Mouse (Mus musculus): ENCODE measurements at regions not wholly inside any gene's neighbourhood (a gene's known extent, or its start where the extent isn't known, plus 50 kb on each side); places are given as distances from the start of the nearest gene placed in this dataset.
A peak's percentile ranks its signal among the peaks of the same experiment; 100 is the strongest.

- DNase-seq = peak; percentile 58
- Histone ChIP-seq H3K4me3 (replicated peaks; ENCODE audit: extremely low read depth, low read depth, low read length) (peak overlapping the region; percentile 59), H3K4me1 (ENCODE audit: control insufficient read depth, insufficient read depth, low read length) (peaks cover 24% of the 10 kb centered on the region)
Observed at GRCm38 (mm10) chr2:30719611-30720290, 83.7 kb downstream of the 1700001O22Rik start.

GRCm38 (mm10) chr2:30718741-30719381 is 84.6 kb downstream of the 1700001O22Rik start:
- 1% methylated on average over 29 of the region's 29 CpGs for WGBS
- Histone ChIP-seq H3K4me1 (ENCODE audit: control insufficient read depth, insufficient read depth, low read length) (peaks cover 24% of the 10 kb centered on the region), H3K4me3 (replicated peaks; ENCODE audit: extremely low read depth, low read depth, low read length) (peak overlapping the region; percentile 55)
- peak; percentile 61; the same call in 1 of the 2 replicates for TF ChIP-seq POLR2A (IDR thresholded peaks at IDR 0.05; ENCODE audit: borderline replicate concordance, extremely low read depth, low read depth, low read length)
- TF ChIP-seq CTCF (IDR thresholded peaks at IDR 0.05; ENCODE audit: insufficient read depth, low read length) = no peak
- peak; percentile 84 for DNase-seq

More at GRCm38 (mm10) chr2:30719611-30720290, 83.7 kb downstream of the 1700001O22Rik start:
- no peak for TF ChIP-seq CTCF (IDR thresholded peaks at IDR 0.05; ENCODE audit: insufficient read depth, low read length)
- peak; percentile 25; the same call in 1 of the 2 replicates for TF ChIP-seq POLR2A (IDR thresholded peaks at IDR 0.05; ENCODE audit: borderline replicate concordance, extremely low read depth, low read depth, low read length)
- 36% methylated on average over 8 of the region's 8 CpGs for WGBS

GRCm38 (mm10) chr2:30718329-30718675 is 85.2 kb downstream of the 1700001O22Rik start:
- 1% methylated on average over 12 of the region's 12 CpGs for WGBS
- TF ChIP-seq POLR2A (IDR thresholded peaks at IDR 0.05; ENCODE audit: borderline replicate concordance, extremely low read depth, low read depth, low read length) (0 out of 2 replicates have a peak, but pooled peaks have one; percentile 22), CTCF (IDR thresholded peaks at IDR 0.05; ENCODE audit: insufficient read depth, low read length) (no peak)
- Histone ChIP-seq H3K4me3 (replicated peaks; ENCODE audit: extremely low read depth, low read depth, low read length) (peak overlapping the region; percentile 55), H3K4me1 (ENCODE audit: control insufficient read depth, insufficient read depth, low read length) (peaks cover 27% of the 10 kb centered on the region)
- peak; percentile 89 for DNase-seq

GRCm38 (mm10) chr2:30717566-30718328 is 85.7 kb downstream of the 1700001O22Rik start:
- Histone ChIP-seq H3K4me3 (replicated peaks; ENCODE audit: extremely low read depth, low read depth, low read length) (peak overlapping the region; percentile 45), H3K4me1 (ENCODE audit: control insufficient read depth, insufficient read depth, low read length) (peaks cover 27% of the 10 kb centered on the region)
- TF ChIP-seq CTCF (IDR thresholded peaks at IDR 0.05; ENCODE audit: insufficient read depth, low read length) = no peak
- no peak for TF ChIP-seq POLR2A (IDR thresholded peaks at IDR 0.05; ENCODE audit: borderline replicate concordance, extremely low read depth, low read depth, low read length)
- DNase-seq = peak; percentile 52
- 22% methylated on average over 16 of the region's 16 CpGs for WGBS

GRCm38 (mm10) chr2:30716580-30717565 is 86.6 kb downstream of the 1700001O22Rik start:
- peak; percentile 71; the same call in 1 of the 2 replicates for TF ChIP-seq POLR2A (IDR thresholded peaks at IDR 0.05; ENCODE audit: borderline replicate concordance, extremely low read depth, low read depth, low read length)
- TF ChIP-seq CTCF (IDR thresholded peaks at IDR 0.05; ENCODE audit: insufficient read depth, low read length) = no peak
- Histone ChIP-seq H3K4me3 (replicated peaks; ENCODE audit: extremely low read depth, low read depth, low read length) (no peak overlapping the region), H3K4me1 (ENCODE audit: control insufficient read depth, insufficient read depth, low read length) (peaks cover 30% of the 10 kb centered on the region)
- WGBS = 11% methylated on average over 24 of the region's 24 CpGs
- peak; percentile 80 for DNase-seq

- TF ChIP-seq POLR2A (IDR thresholded peaks at IDR 0.05; ENCODE audit: borderline replicate concordance, extremely low read depth, low read depth, low read length) (no peak), CTCF (IDR thresholded peaks at IDR 0.05; ENCODE audit: insufficient read depth, low read length) (no peak)
- Histone ChIP-seq H3K4me3 (replicated peaks; ENCODE audit: extremely low read depth, low read depth, low read length) (no peak overlapping the region), H3K4me1 (ENCODE audit: control insufficient read depth, insufficient read depth, low read length) (peaks cover 33% of the 10 kb centered on the region)
- WGBS = 59% methylated on average over 4 of the region's 4 CpGs
- no peak for DNase-seq
Observed at GRCm38 (mm10) chr2:30715720-30716310, 87.6 kb downstream of the 1700001O22Rik start.

- Histone ChIP-seq H3K4me1 (ENCODE audit: control insufficient read depth, insufficient read depth, low read length) (peaks cover 24% of the 10 kb centered on the region), H3K4me3 (replicated peaks; ENCODE audit: extremely low read depth, low read depth, low read length) (no peak overlapping the region)
- peak; percentile 21; the same call in 1 of the 2 replicates for TF ChIP-seq POLR2A (IDR thresholded peaks at IDR 0.05; ENCODE audit: borderline replicate concordance, extremely low read depth, low read depth, low read length)
- TF ChIP-seq CTCF (IDR thresholded peaks at IDR 0.05; ENCODE audit: insufficient read depth, low read length) = no peak
- 26% methylated on average over 3 of the region's 3 CpGs for WGBS
- no peak for DNase-seq
Observed at GRCm38 (mm10) chr2:30713535-30713934, 89.9 kb downstream of the 1700001O22Rik start.

- no peak for DNase-seq
- WGBS = 58% methylated on average over 9 of the region's 9 CpGs
- Histone ChIP-seq H3K4me3 (replicated peaks; ENCODE audit: extremely low read depth, low read depth, low read length) (no peak overlapping the region), H3K4me1 (ENCODE audit: control insufficient read depth, insufficient read depth, low read length) (peaks cover 21% of the 10 kb centered on the region)
- TF ChIP-seq POLR2A (IDR thresholded peaks at IDR 0.05; ENCODE audit: borderline replicate concordance, extremely low read depth, low read depth, low read length) (no peak), CTCF (IDR thresholded peaks at IDR 0.05; ENCODE audit: insufficient read depth, low read length) (no peak)
Observed at GRCm38 (mm10) chr2:30712841-30713401, 90.5 kb downstream of the 1700001O22Rik start.
